Mouse (Mus musculus): ENCODE results near the gene Blnk. TPM values are rescaled to one million over a fixed set of nuclear protein-coding genes. Genes with fewer than 3 reads are reported as not detected.

Gene Blnk
- total RNA-seq, 2 experiments from 2014 or later = 3.6 to 5.4 TPM

- DNase-seq (ENCODE audit: low spot score in 2 of 2) = no peak
Measured at GRCm38 (mm10) chr19:41003694-41004315, 9.5 kb upstream of the Blnk start.

GRCm38 (mm10) chr19:40999569-40999968 lies 5.2 kb upstream of the Blnk start:
- no peak for DNase-seq (ENCODE audit: low spot score in 2 of 2)

DNA sequence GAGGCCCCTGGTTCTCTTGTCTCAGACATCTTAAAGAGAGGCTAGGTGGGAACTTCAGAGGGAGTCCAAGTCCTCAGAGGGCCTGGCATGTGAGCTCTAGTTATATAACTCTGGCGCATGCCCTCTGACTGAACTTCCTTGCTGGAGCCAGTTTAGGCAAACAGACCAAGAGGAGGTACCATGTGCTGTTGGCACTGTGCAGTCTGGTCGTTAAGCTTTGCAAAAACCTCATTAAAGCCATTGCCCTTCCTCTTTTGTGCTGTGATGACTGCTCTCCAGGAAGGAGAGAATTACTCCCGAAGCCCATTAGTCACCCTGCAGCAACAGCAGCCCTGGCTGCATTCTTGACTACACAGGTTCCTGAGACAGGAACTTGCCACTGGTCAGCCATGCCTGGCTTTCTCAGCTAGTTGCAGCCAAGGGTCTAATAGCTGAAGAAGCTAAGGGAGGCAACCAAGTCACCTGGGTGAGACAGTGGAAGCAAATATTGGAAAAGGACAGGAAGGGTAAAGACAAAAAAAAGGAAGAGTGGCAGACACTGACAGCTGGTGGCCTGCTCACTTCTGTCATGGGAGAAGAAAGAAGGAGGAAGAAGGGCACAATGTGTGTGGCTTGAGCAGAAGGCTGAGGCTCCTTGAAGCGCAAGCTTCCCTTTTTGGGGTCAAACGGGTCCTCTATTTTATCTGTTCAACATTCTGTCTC lies 4.3 kb upstream of the Blnk start:
- DNase-seq (ENCODE audit: low spot score in 2 of 2) = no peak

DNA sequence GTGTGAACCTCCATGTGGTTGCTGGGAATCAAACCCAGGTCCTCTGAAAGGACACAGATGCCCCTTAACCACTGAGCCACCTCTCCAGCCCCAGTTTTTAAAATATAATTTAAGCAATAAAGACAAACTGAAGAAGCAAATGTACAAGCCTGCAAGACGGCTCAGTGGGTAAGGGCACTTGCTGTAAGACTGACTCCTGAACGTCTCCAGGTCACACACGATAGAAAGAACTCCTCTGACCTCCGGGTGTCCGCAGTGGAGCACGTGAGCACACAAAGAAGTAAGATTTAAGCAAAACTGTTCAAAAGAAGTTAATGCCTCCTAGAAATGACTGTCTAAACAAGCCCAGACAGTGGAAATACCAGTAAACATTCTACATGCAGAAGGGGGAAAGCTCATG lies 2.4 kb upstream of the Blnk start:
- DNase-seq (ENCODE audit: low spot score in 2 of 2) = no peak

DNA sequence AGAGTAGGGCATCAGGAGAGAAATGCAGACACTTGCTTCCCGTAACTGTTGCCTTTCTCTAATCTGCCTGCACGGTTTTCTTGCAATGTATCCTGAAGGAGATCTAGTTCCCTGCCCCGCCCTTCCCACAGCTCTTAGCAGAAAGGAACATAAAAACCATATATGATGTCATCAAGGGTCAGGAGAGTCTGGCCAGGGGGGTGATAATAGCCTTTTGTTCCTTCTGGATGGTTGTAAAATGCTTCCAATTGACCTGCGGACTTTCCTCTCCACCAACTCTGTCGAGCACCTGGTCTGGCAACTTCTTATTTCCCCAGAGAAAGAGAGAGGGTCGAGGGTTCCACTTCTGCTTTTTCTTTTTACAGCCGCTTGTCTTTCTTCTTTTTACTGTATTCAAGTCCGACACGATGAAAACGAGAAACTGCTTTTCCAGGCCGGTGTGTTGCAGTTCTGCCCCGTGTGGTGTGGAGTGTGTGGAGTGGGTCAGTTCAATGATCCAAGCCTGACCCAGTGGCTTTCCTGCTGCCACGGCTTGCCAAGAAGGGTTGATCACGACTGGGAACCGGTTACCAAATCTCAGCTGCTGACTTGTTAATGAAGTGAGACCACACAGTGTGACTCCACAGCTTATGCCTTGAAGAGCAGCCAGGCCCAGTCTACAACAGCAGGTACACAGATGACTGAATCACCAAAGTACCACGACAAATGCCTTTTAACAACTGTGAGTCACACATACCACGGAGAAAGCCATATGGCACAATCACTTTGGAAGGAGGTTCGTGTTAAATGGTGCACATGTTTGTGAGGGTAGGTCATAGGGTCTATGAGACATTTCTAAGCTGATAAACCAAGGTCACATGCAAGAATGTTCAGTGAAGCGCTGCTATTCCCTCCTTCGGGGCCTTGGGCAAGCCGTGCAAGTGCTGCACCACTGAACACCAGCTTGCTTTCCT lies 1.4 kb upstream of the Blnk start:
- peak in 1 of 2 experiments; percentile 39 for DNase-seq (ENCODE audit: low spot score in 2 of 2)

DNA sequence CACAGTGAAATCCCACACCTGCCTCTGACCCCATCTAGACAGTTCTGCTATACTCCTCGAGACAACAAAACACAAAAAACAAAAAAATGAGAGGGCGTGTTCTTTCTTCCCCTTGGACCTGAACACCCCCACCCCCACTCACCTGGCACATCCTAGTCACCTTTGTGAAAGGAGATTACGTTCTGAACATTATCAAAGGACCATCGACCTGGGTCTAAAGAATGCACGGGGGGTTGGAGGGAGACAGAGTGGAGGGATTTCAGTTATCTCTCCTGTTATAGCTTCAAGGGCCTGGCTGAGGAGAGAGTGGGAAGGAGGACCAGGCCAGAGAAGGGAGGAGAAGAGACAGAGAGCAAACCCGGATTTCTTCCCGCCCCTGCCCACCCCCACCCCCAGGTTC lies 576 bp upstream of the Blnk start:
- no peak for DNase-seq (ENCODE audit: low spot score in 2 of 2)

GRCm38 (mm10) chr19:40993356-40993755 lies 979 bp downstream of the Blnk start:
- no peak for DNase-seq (ENCODE audit: low spot score in 2 of 2)

DNA sequence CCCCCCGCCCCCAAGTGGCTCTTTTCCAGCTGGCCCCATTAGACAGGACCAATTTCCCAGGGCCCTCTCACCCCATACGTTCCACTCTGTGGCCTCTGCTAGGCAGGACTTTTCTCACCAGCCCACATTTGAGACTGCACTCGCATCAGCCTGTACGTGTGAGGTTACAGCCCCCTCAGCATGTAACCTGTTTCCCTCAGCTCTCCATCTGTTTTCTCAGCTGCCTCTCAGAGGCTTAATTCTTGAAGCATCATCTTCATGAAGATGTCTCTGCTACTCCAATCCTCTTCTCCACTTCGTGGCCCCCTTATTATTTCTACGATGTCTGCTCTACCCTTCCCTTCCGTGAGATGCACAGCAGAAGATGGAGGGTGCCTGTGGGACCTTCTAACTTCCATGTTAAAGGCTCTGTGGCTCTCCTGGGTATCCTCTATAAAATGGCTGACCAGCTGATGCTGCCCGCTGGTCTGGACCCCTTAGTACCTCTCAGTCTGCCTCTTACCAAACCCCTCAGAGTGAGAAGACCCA lies 1.8 kb downstream of the Blnk start:
- DNase-seq (ENCODE audit: low spot score in 2 of 2) = no peak

- no peak for DNase-seq (ENCODE audit: low spot score in 2 of 2)
Measured at GRCm38 (mm10) chr19:40992096-40992495, 2.2 kb downstream of the Blnk start.

DNA sequence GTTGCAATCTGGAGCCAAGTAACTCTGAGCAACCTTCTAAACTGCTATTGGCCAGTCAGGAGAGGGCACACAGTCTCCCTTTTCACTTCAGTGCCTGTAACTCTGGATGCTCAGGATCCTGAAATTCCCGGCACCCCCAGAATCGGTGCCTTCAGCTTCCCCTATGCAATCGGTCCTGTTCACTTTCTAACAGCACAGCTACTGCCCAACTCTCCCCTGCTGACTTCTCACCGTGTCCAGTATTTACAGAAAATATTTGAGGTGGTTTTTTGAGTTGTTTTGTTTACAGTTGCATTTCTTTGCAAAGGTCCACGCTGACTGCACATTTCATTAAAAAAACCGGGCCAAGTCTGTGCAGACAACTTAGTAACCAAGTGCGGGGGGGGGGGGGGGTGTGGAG lies 2.7 kb downstream of the Blnk start:
- no peak for DNase-seq (ENCODE audit: low spot score in 2 of 2)

DNA sequence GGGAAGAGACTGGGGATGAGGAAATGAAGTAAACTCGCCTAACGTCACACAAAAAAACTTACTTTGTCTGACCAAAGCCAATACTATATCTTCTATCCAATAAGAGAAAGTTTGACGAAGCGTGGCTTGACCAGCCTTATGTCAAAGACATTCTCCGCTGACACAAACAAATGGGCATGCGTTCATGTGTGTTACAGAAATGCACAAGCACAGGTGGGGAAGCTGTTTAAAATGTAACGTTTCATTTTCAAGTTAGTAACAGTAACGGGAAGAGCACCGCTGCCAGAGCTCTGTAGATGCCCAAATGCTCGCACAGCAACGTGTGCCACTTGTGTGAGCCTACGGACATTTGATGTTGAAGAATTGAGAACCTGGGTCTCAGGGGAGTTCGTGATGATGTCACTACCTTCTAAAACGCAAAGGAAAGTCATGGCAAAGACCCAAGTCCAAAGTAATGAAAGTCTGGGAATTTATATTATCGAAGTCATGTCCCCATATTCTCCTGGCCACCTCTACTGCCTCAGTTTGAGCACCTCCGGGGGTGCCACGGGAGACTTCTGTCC lies 3.5 kb downstream of the Blnk start:
- DNase-seq (ENCODE audit: low spot score in 2 of 2) = no peak

GRCm38 (mm10) chr19:40989961-40990600 lies 4.3 kb downstream of the Blnk start:
- DNase-seq (ENCODE audit: low spot score in 2 of 2) = no peak

DNA sequence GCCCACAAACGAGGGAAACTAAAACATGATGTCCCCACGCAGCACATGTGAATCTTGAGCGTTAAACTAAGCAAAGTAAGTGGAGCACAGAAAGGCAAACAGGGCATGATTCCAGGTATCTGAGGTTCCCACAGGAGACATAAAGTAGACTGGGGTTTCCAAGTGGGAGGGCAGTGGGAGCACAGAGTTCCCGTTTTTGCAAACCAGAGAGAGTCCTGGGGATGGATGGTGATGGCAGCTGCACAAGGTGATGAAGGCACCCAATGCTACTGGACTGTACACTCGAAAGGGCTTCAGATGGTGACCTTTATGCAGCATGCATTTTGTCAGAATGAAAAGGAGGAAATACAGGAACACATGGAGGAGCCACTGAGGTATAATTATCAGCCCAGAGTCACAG lies 5.5 kb downstream of the Blnk start:
- DNase-seq (ENCODE audit: low spot score in 2 of 2) = no peak

GRCm38 (mm10) chr19:40984536-40984935 lies 9.8 kb downstream of the Blnk start:
- no peak for DNase-seq (ENCODE audit: low spot score in 2 of 2)

GRCm38 (mm10) chr19:40980671-40981070 lies 13.7 kb downstream of the Blnk start:
- DNase-seq (ENCODE audit: low spot score in 2 of 2) = no peak

DNA sequence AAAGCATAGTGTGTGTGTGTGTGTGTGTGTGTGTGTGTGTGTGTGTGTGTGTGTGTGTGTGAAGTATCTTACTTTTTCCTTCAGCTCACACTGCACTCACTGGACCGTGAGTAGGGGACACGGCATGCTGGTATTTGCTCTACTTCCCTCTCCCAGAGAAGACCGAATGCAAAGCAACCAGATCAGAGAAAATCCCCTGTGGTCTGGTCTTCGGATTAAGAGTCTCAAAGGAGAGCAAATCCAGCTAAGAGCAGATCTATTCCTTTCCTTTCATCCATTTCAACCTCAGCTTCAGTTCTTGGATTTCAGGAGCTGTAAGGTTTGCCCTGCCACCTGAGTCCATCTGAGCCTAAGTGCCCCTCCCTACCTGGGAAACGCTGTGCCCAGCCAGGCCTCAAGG lies 16.3 kb downstream of the Blnk start:
- no peak for DNase-seq (ENCODE audit: low spot score in 2 of 2)

DNA sequence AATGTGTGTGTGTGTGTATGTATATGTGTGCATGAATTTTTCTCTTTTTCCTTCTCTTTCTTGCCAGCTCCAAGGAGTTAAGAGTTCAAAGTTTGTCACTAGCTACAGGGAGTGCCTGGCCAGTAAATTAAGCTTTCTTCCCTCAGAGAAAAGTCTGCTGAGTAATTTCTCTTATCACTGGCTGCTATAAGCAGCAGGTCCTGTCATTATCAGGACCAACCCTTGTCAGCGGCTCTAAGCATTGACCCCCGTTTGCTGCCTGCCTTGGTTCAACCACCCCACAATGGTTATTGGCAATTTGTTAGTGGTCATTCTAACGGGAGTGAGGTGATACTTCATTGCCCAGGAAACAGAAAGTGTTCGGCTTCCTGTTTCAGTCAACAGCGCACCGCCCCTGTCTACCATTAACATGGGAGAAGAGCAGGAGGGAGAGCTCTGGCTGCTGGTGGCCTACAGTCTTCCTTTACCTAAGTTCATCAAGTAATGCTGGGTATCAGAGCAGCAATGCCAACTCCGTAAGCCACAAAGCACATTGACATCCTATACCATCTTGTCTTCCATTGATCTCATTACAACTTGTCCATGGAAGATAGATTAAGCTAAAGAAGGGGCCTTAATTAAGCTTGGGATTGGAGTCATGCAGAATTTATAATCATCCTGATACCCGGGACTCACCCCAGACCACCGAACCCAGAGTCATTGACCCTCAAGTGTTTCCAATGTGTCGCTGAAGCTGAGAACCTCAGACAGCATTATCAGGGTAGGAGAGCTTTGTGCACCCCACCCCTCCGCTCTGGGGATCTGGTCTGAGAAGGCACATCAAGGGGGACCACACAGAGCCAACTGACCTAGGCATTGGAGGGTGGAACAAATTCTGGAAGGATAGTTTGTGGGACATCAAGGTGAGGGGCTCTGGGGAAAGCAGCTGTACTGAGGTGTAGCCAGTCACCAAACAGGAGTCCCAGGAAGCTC lies 17.1 kb downstream of the Blnk start:
- DNase-seq (ENCODE audit: low spot score in 2 of 2) = no peak

GRCm38 (mm10) chr19:40971273-40971914 lies 22.9 kb downstream of the Blnk start:
- DNase-seq (ENCODE audit: low spot score in 2 of 2) = no peak

DNA sequence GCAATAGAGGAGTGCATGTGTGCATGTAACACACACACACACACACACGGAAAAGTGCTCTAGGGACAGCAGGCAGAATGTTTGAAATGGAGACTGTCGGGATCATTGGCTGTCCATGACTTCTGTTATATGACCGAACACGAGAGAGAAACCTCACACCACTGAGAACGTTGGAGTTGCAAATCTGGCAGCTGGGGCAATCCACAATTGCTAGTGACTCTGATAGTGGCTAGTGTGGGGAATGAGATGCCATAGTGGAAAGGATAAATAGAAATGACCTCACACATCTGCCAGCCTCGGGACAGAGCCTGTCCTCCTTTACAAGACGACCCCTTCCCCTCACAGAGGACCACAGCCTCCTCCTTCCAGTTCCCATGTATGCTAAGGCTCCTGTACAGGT lies 23.6 kb downstream of the Blnk start:
- DNase-seq (ENCODE audit: low spot score in 2 of 2) = no peak
